Mouse (Mus musculus) kidney, adult 9 months (tissue): ENCODE data around the gene Pqlc2.
A peak's percentile ranks its signal among the peaks of the same experiment; 100 is the strongest.

Experiments used
- DNase-seq: peaks from one replicate; pipeline ENCODE4 v3.0.0; 2022

Gene Pqlc2

GRCm38 (mm10) chr4:139310171-139310898 lies at the start of gene Pqlc2, which contains the start of gene Akr7a5:
Gene Pqlc2, minus strand, starts transcription at chr4:139310708.
Gene Akr7a5, plus strand, starts transcription at chr4:139310744.
- peak; percentile 98 for DNase-seq

GRCm38 (mm10) chr4:139357211-139357610 lies 46.7 kb upstream of the Pqlc2 start:
- DNase-seq: no peak

- DNase-seq: no peak
Observed at GRCm38 (mm10) chr4:139352832-139353231, 42.3 kb upstream of the Pqlc2 start.

- DNase-seq: peak; percentile 86
Observed at GRCm38 (mm10) chr4:139351931-139352711, 41.6 kb upstream of the Pqlc2 start, which contains the start of the genes Mrto4, Emc1 and Ubr4. Gene Mrto4, minus strand, starts transcription at chr4:139352576. Gene Emc1, plus strand, starts transcription at chr4:139352587. Gene Ubr4, plus strand, starts transcription at chr4:139352609.

GRCm38 (mm10) chr4:139345416-139346019 lies 35.0 kb upstream of the Pqlc2 start:
- DNase-seq: no peak

- peak; percentile 67 for DNase-seq
Observed at GRCm38 (mm10) chr4:139343718-139344117, 33.2 kb upstream of the Pqlc2 start.

GRCm38 (mm10) chr4:139341556-139342233 lies 31.2 kb upstream of the Pqlc2 start:
- peak; percentile 55 for DNase-seq

- DNase-seq: no peak
Observed at GRCm38 (mm10) chr4:139340835-139341234, 30.3 kb upstream of the Pqlc2 start.

- DNase-seq: no peak
Observed at GRCm38 (mm10) chr4:139338145-139338544, 27.6 kb upstream of the Pqlc2 start.

GRCm38 (mm10) chr4:139336822-139337483 lies 26.4 kb upstream of the Pqlc2 start:
- peak; percentile 87 for DNase-seq

- DNase-seq: no peak
Observed at GRCm38 (mm10) chr4:139335507-139335906, 25.0 kb upstream of the Pqlc2 start.

GRCm38 (mm10) chr4:139334631-139335295 lies 24.3 kb upstream of the Pqlc2 start:
- peak; percentile 75 for DNase-seq

- DNase-seq: peak; percentile 91
Observed at GRCm38 (mm10) chr4:139330605-139331004, 20.1 kb upstream of the Pqlc2 start.

GRCm38 (mm10) chr4:139319740-139320139 lies 9.2 kb upstream of the Pqlc2 start:
- DNase-seq: no peak

GRCm38 (mm10) chr4:139318449-139318848 lies 7.9 kb upstream of the Pqlc2 start:
- DNase-seq: no peak

GRCm38 (mm10) chr4:139312632-139313031 lies 2.1 kb upstream of the Pqlc2 start:
- peak; percentile 52 for DNase-seq

GRCm38 (mm10) chr4:139311707-139312106 lies 1.2 kb upstream of the Pqlc2 start:
- DNase-seq: peak; percentile 44

- peak; percentile 70 for DNase-seq
Observed at GRCm38 (mm10) chr4:139310899-139311701, 592 bp upstream of the Pqlc2 start.

- no peak for DNase-seq
Observed at GRCm38 (mm10) chr4:139309651-139310050, 857 bp downstream of the Pqlc2 start.

- peak; percentile 66 for DNase-seq
Observed at GRCm38 (mm10) chr4:139307916-139308315, 2.6 kb downstream of the Pqlc2 start.

- DNase-seq: no peak
Observed at GRCm38 (mm10) chr4:139305521-139305920, 5.0 kb downstream of the Pqlc2 start.
